Mouse (Mus musculus) limb, embryonic 14.5 days (tissue): Measurements from ENCODE around the gene Tns3. TPM values are rescaled to one million over a fixed set of nuclear protein-coding genes. Genes with fewer than 3 reads are reported as not detected.

Experiments
- ATAC-seq: fragments of 200-750 bp; cut with Nextera tagmentation; 2 replicates; pipeline ENCODE4 v1.8.0; 2017; ENCODE audit warnings: low read depth, moderate number of reproducible peaks, moderate TSS enrichment; ENCODE audit not compliant: low FRiP score
- DNase-seq: peaks from one replicate; pipeline ENCODE4 v3.0.0-alpha.2; 2015; ENCODE audit warnings: low spot score
- H3K27ac ChIP-seq: fragments of 300-500 bp; sonication (generic); replicated peaks from 2 replicates; pipeline ENCODE4 v1.5.1; 2014; ENCODE audit warnings: low read depth, mild to moderate bottlenecking, low read length, moderate library complexity, mixed read lengths
- H3K27me3 ChIP-seq: fragments of 300-500 bp; sonication (generic); 2 replicates; pipeline ENCODE4 v1.6.1; 2014; ENCODE audit warnings: low read length, mixed read lengths; ENCODE audit not compliant: control insufficient read depth, insufficient read depth
- H3K36me3 ChIP-seq: fragments of 300-500 bp; sonication (generic); 2 replicates; pipeline ENCODE4 v1.6.1; 2014; ENCODE audit warnings: mild to moderate bottlenecking, low read length, moderate library complexity, mixed read lengths; ENCODE audit not compliant: control insufficient read depth, insufficient read depth
- H3K4me1 ChIP-seq: fragments of 300-500 bp; sonication (generic); 2 replicates; pipeline ENCODE4 v1.6.1; 2014; ENCODE audit warnings: antibody characterized with exemption, low read length, mixed read lengths; ENCODE audit not compliant: control insufficient read depth, insufficient read depth
- H3K4me2 ChIP-seq: fragments of 300-500 bp; sonication (generic); replicated peaks from 2 replicates; pipeline ENCODE4 v1.6.1; 2014; ENCODE audit warnings: low read depth, mild to moderate bottlenecking, low read length, moderate library complexity; ENCODE audit not compliant: severe bottlenecking
- H3K4me3 ChIP-seq: fragments of 300-500 bp; sonication (generic); replicated peaks from 2 replicates; pipeline ENCODE4 v1.5.1; 2014; ENCODE audit warnings: low read length
- H3K9ac ChIP-seq: fragments of 300-500 bp; sonication (generic); 2 replicates; pipeline ENCODE4 v1.6.1; 2014; ENCODE audit warnings: mild to moderate bottlenecking, low read depth, low read length, moderate library complexity; ENCODE audit not compliant: severe bottlenecking
- H3K9me3 ChIP-seq: fragments of 300-500 bp; sonication (generic); 2 replicates; pipeline ENCODE4 v1.6.1; 2016; ENCODE audit warnings: low read length; ENCODE audit not compliant: control insufficient read depth
- POLR2A ChIP-seq: fragments of 200-500 bp; IDR thresholded peaks from 2 replicates; pipeline ENCODE4 v1.8.0; 2012; ENCODE audit warnings: inconsistent platforms, mild to moderate bottlenecking, moderate library complexity, borderline replicate concordance; ENCODE audit not compliant: insufficient read depth, insufficient read length; ENCODE audit errors: extremely low read depth
- WGBS: fragments of 180-500 bp; shearing (Covaris S2); extraction: QIAGEN DNeasy Blood & Tissue Kit; methylation state at CpG from one replicate; pipeline ENCODE4 v1.1.7; 2014; 5-methylcytosine and 5-hydroxymethylcytosine counted together
- polyA plus RNA-seq, 2 experiments: library from polyadenylated mRNA; depleted of rRNA in 1 of 2; stranded (reverse) in 1 of 2; unstranded in 1 of 2; fragments of >200 nt; fragmentation: Nextera tagmentation in 1 of 2; extraction: Ambion mirVana in 1 of 2; gene quantifications; 2 replicates each; pipeline versions ENCODE4 v1.2.1 to v1.2.3; 2012 to 2014

The Tns3 gene
- polyA plus RNA-seq, 2 experiments, result 27.4 to 59.1 TPM

- Histone ChIP-seq H3K27me3 (no peaks in the 10 kb centered on the region), H3K27ac (no peak overlapping the region), H3K9me3 (no peaks in the 10 kb centered on the region), H3K4me2 (no peak overlapping the region), H3K9ac (no peak overlapping the region), H3K4me3 (no peak overlapping the region), H3K36me3 (no peaks in the 10 kb centered on the region), H3K4me1 (peaks cover 29% of the 10 kb centered on the region)
- ATAC-seq, result no peak
- DNase-seq, result no peak
- no peak for TF ChIP-seq POLR2A
- 80% methylated on average over 7 of the region's 7 CpGs for WGBS
Observed at GRCm38 (mm10) chr11:8689515-8689914, 25.2 kb upstream of the Tns3 start.

GRCm38 (mm10) chr11:8688907-8689306 is 24.6 kb upstream of the Tns3 start:
- DNase-seq (no peak), ATAC-seq (no peak)
- Histone ChIP-seq H3K9ac (no peak overlapping the region), H3K36me3 (no peaks in the 10 kb centered on the region), H3K27ac (no peak overlapping the region), H3K4me2 (no peak overlapping the region), H3K9me3 (no peaks in the 10 kb centered on the region), H3K4me1 (peaks cover 29% of the 10 kb centered on the region), H3K27me3 (no peaks in the 10 kb centered on the region), H3K4me3 (no peak overlapping the region)
- 92% methylated on average over 8 of the region's 8 CpGs for WGBS
- TF ChIP-seq POLR2A, result no peak

GRCm38 (mm10) chr11:8686501-8686900 is 22.2 kb upstream of the Tns3 start:
- no peak overlapping the region for H3K9ac ChIP-seq
- no peak for ATAC-seq
- TF ChIP-seq POLR2A, result no peak
- H3K27ac ChIP-seq, result no peak overlapping the region
- no peaks in the 10 kb centered on the region for H3K27me3 ChIP-seq
- H3K36me3 ChIP-seq, result no peaks in the 10 kb centered on the region
- H3K9me3 ChIP-seq, result no peaks in the 10 kb centered on the region
- no peak overlapping the region for H3K4me3 ChIP-seq
- no peak overlapping the region for H3K4me2 ChIP-seq
- peaks cover 10% of the 10 kb centered on the region for H3K4me1 ChIP-seq
- no peak for DNase-seq
- WGBS, result 80% methylated on average over 3 of the region's 3 CpGs

- no peaks in the 10 kb centered on the region for H3K9me3 ChIP-seq
- H3K27ac ChIP-seq, result no peak overlapping the region
- no peak overlapping the region for H3K9ac ChIP-seq
- DNase-seq, result no peak
- no peaks in the 10 kb centered on the region for H3K27me3 ChIP-seq
- TF ChIP-seq POLR2A, result no peak
- WGBS, result 88% methylated on average over 1 of the region's 1 CpGs
- H3K4me2 ChIP-seq, result no peak overlapping the region
- no peaks in the 10 kb centered on the region for H3K36me3 ChIP-seq
- no peak overlapping the region for H3K4me3 ChIP-seq
- peaks cover 12% of the 10 kb centered on the region for H3K4me1 ChIP-seq
- no peak for ATAC-seq
Observed at GRCm38 (mm10) chr11:8686061-8686460, 21.7 kb upstream of the Tns3 start.

GRCm38 (mm10) chr11:8685195-8685594 is 20.9 kb upstream of the Tns3 start:
- H3K36me3 ChIP-seq, result no peaks in the 10 kb centered on the region
- 41% methylated on average over 3 of the region's 3 CpGs for WGBS
- DNase-seq, result no peak
- no peak overlapping the region for H3K4me3 ChIP-seq
- no peak overlapping the region for H3K4me2 ChIP-seq
- H3K9ac ChIP-seq, result no peak overlapping the region
- H3K9me3 ChIP-seq, result no peaks in the 10 kb centered on the region
- ATAC-seq, result no peak
- peaks cover 15% of the 10 kb centered on the region for H3K4me1 ChIP-seq
- no peaks in the 10 kb centered on the region for H3K27me3 ChIP-seq
- no peak overlapping the region for H3K27ac ChIP-seq
- TF ChIP-seq POLR2A, result no peak

GRCm38 (mm10) chr11:8684262-8684661 is 19.9 kb upstream of the Tns3 start:
- Histone ChIP-seq H3K9me3 (no peaks in the 10 kb centered on the region), H3K36me3 (no peaks in the 10 kb centered on the region), H3K27ac (no peak overlapping the region), H3K4me2 (no peak overlapping the region), H3K4me1 (peaks cover 17% of the 10 kb centered on the region), H3K4me3 (no peak overlapping the region), H3K9ac (no peak overlapping the region), H3K27me3 (no peaks in the 10 kb centered on the region)
- ATAC-seq (no peak), DNase-seq (no peak)
- WGBS, result 89% methylated on average over 5 of the region's 5 CpGs
- TF ChIP-seq POLR2A, result no peak
